In genomic region chr7:70363351-70363750, GRCm38 (mm10) we compare ENCODE assay signal across 10 mouse cellular contexts. TPM values are rescaled to one million over a fixed set of nuclear protein-coding genes. Genes with fewer than 3 reads are reported as not detected.
DNase-seq lines count a peak whose midpoint lies in the region; ATAC-seq and TF ChIP-seq lines count a peak whose summit lies in the region.
"Had no signal": no experiment of that assay in that cellular context is flagged by ENCODE, and none has a peak within 500 bp of the region (broad histone marks: within the 10 kb centered on the region; RNA-seq: fewer than 3 reads in every experiment).

No protein-coding gene starts in this region.

- no peaks in the 10 kb centered on the region for H3K36me3 ChIP-seq in heart, adult 2 months (ENCODE audit: control insufficient read depth, insufficient read depth, low read length)
- no peaks in the 10 kb centered on the region for H3K36me3 ChIP-seq in liver, embryonic 13.5 days
- no peaks in the 10 kb centered on the region for H3K36me3 ChIP-seq in liver, embryonic 12.5 days
- H3K36me3 ChIP-seq in hindbrain, embryonic 13.5 days: no peaks in the 10 kb centered on the region
- H3K36me3 ChIP-seq in neural tube, embryonic 14.5 days (ENCODE audit: control insufficient read depth, insufficient read depth, low read length): no peaks in the 10 kb centered on the region

- peaks cover 6% of the 10 kb centered on the region; the same call in 1 of the 2 replicates for H3K27me3 ChIP-seq in heart, adult 2 months (ENCODE audit: control insufficient read depth, insufficient read depth, low read length)
- H3K27me3 ChIP-seq in liver, embryonic 13.5 days: peaks cover 93% of the 10 kb centered on the region
- H3K27me3 ChIP-seq in liver, embryonic 12.5 days (replicated peaks): peaks cover 93% of the 10 kb centered on the region
- H3K27me3 ChIP-seq in hindbrain, embryonic 13.5 days: peaks cover 24% of the 10 kb centered on the region
- peaks cover 14% of the 10 kb centered on the region for H3K27me3 ChIP-seq in neural tube, embryonic 14.5 days (ENCODE audit: control insufficient read depth, insufficient read depth, low read length)

- H3K9ac ChIP-seq in heart, adult 2 months (ENCODE audit: low read depth, low read length): no peak overlapping the region
- H3K9ac ChIP-seq in liver, embryonic 13.5 days: no peak overlapping the region
- no peak overlapping the region for H3K9ac ChIP-seq in liver, embryonic 12.5 days
- peak overlapping the region; percentile 66 for H3K9ac ChIP-seq in hindbrain, embryonic 13.5 days
- no peak overlapping the region for H3K9ac ChIP-seq in neural tube, embryonic 14.5 days (replicated peaks; ENCODE audit: low read depth, low read length)

- DNase-seq in heart, adult 2 months: no peak
- DNase-seq in heart, postnatal 10 days: no peak
- DNase-seq in liver, embryonic 13.5 days: no peak
- DNase-seq in urinary bladder, postnatal 10 days (ENCODE audit: low spot score): no peak
- DNase-seq in layer of hippocampus, postnatal 10 days (ENCODE audit: low spot score in 2 of 2): no peak
- DNase-seq: spleen, adult 18-20 months had no signal

- H3K4me1 ChIP-seq in heart, adult 2 months (ENCODE audit: control insufficient read depth, insufficient read depth, low read length): no peaks in the 10 kb centered on the region; the same call in 1 of the 2 replicates
- no peaks in the 10 kb centered on the region for H3K4me1 ChIP-seq in liver, embryonic 13.5 days (replicated peaks)
- H3K4me1 ChIP-seq in liver, embryonic 12.5 days: 0 out of 2 replicates have a peak, but pooled peaks cover 3% of the 10 kb centered on the region
- peaks cover 21% of the 10 kb centered on the region for H3K4me1 ChIP-seq in hindbrain, embryonic 13.5 days (replicated peaks)
- H3K4me1 ChIP-seq in neural tube, embryonic 14.5 days (ENCODE audit: control insufficient read depth, insufficient read depth, low read length): no peaks in the 10 kb centered on the region

- no peak for TF ChIP-seq POLR2A in heart, adult 2 months (IDR thresholded peaks at IDR 0.05; ENCODE audit: insufficient read depth, low read depth, low read length)

- TF ChIP-seq EP300 in heart, adult 2 months (IDR thresholded peaks at IDR 0.05; ENCODE audit: insufficient read depth, low read depth, low read length): no peak

- no peak overlapping the region for H3K4me3 ChIP-seq in heart, adult 2 months
- no peak overlapping the region for H3K4me3 ChIP-seq in liver, embryonic 13.5 days (replicated peaks)
- H3K4me3 ChIP-seq in liver, embryonic 12.5 days: no peak overlapping the region
- peak overlapping the region; percentile 27 for H3K4me3 ChIP-seq in hindbrain, embryonic 13.5 days
- H3K4me3 ChIP-seq in neural tube, embryonic 14.5 days (ENCODE audit: low read depth, low read length): peak overlapping the region; percentile 15; the same call in 1 of the 2 replicates

- peak overlapping the region; percentile 18 for H3K27ac ChIP-seq in heart, adult 2 months
- no peak overlapping the region for H3K27ac ChIP-seq in liver, embryonic 13.5 days
- H3K27ac ChIP-seq in liver, embryonic 12.5 days: no peak overlapping the region
- H3K27ac ChIP-seq in hindbrain, embryonic 13.5 days: peak overlapping the region; percentile 61
- no peak overlapping the region; the same call in 1 of the 2 replicates for H3K27ac ChIP-seq in neural tube, embryonic 14.5 days (ENCODE audit: low read depth, low read length)

- H3K9me3 ChIP-seq in liver, embryonic 13.5 days (replicated peaks): no peaks in the 10 kb centered on the region
- H3K9me3 ChIP-seq in liver, embryonic 12.5 days (replicated peaks): no peaks in the 10 kb centered on the region
- H3K9me3 ChIP-seq in hindbrain, embryonic 13.5 days: no peaks in the 10 kb centered on the region
- H3K9me3 ChIP-seq in neural tube, embryonic 14.5 days (ENCODE audit: control insufficient read depth, low read length): no peaks in the 10 kb centered on the region

- peak overlapping the region; percentile 7; the same call in 1 of the 2 replicates for H3K4me2 ChIP-seq in liver, embryonic 13.5 days
- no peak overlapping the region for H3K4me2 ChIP-seq in liver, embryonic 12.5 days
- peak overlapping the region; percentile 83 for H3K4me2 ChIP-seq in hindbrain, embryonic 13.5 days
- peak overlapping the region; percentile 21 for H3K4me2 ChIP-seq in neural tube, embryonic 14.5 days (ENCODE audit: low read depth, low read length)

- ATAC-seq in liver, embryonic 13.5 days (ENCODE audit: low read depth): no peak
- ATAC-seq in liver, embryonic 12.5 days: no peak
- ATAC-seq in hindbrain, embryonic 13.5 days (ENCODE audit: low FRiP score): no peak
- no peak for ATAC-seq in neural tube, embryonic 14.5 days (ENCODE audit: low read depth)

- intact Hi-C loops in heart, adult 2 months (cut with DNase I): loop anchor here (1.0 to 10.0 kb wide), 5 partner anchors 17 to 1601 kb away; no protein-coding TSS in a partner anchor
- intact Hi-C loops in heart, postnatal 10 days (cut with DNase I): loop anchor here (5.0 to 10.0 kb wide), 4 partner anchors 261 to 1344 kb away; no protein-coding TSS in a partner anchor

- no peaks in the 10 kb centered on the region for H3K79me2 ChIP-seq in heart, adult 2 months (replicated peaks; ENCODE audit: control insufficient read depth, insufficient read depth, low read length)

- WGBS in heart, adult 2 months: 62% methylated on average over 4 of the region's 4 CpGs
- 22% methylated on average over 4 of the region's 4 CpGs for WGBS in liver, embryonic 13.5 days (ENCODE audit: insufficient replicate concordance)
- whole genome bisulfite sequencing in liver, embryonic 12.5 days (ENCODE audit: insufficient replicate concordance): 15% methylated on average over 4 of the region's 4 CpGs
- 23% methylated on average over 4 of the region's 4 CpGs for WGBS in hindbrain, embryonic 13.5 days
- 40% methylated on average over 4 of the region's 4 CpGs for WGBS in neural tube, embryonic 14.5 days

- TF ChIP-seq CTCF in heart, adult 2 months (IDR thresholded peaks at IDR 0.05): no peak

RNA-seq across cellular contexts. Expression of gene Nr2f2, which starts 3.2 kb away (rescaled TPM):
- total RNA-seq in heart, adult 2 months (2021): 10 to 100 TPM; 16.4 to 18.8 TPM
- 22.9 and 39.3 TPM in 2 replicates for polyA plus RNA-seq in heart, adult 2 months (2012; rRNA removed)
- 10 to 100 TPM; 25.2 to 30.0 TPM for total RNA-seq in heart, postnatal 10 days (2021)
- 10.2 and 11.9 TPM in 2 replicates for polyA plus RNA-seq in liver, embryonic 13.5 days (2015; fragmentation: Nextera tagmentation; extraction: Ambion mirVana)
- polyA plus RNA-seq in liver, embryonic 12.5 days (2016; fragmentation: Nextera tagmentation; extraction: Ambion mirVana): 23.3 and 26.8 TPM in 2 replicates
- 118 and 134 TPM in 2 replicates for polyA plus RNA-seq in hindbrain, embryonic 13.5 days (2015; fragmentation: Nextera tagmentation; extraction: Ambion mirVana)
- 72.9 and 89.2 TPM in 2 replicates for polyA plus RNA-seq in neural tube, embryonic 14.5 days (2014; fragmentation: Nextera tagmentation; extraction: Ambion mirVana)
- total RNA-seq in layer of hippocampus, postnatal 10 days (2021): 10 to 100 TPM; 59.5 to 66.7 TPM
- total RNA-seq: megakaryocyte-erythroid progenitor cell, adult 5-6 weeks had no signal

Comparison
In these comparisons a context has a peak if more than half of its experiments do, and no peak if none do; other contexts are left out.
1. H3K27ac ChIP-seq: peak in heart, adult 2 months (single experiment) and hindbrain, embryonic 13.5 days (single experiment); none in liver, embryonic 13.5 days (single experiment), liver, embryonic 12.5 days (single experiment) and neural tube, embryonic 14.5 days (single experiment).
2. H3K4me3 ChIP-seq: peak in hindbrain, embryonic 13.5 days (single experiment) and neural tube, embryonic 14.5 days (single experiment); none in heart, adult 2 months (single experiment), liver, embryonic 13.5 days (single experiment) and liver, embryonic 12.5 days (single experiment).